Mouse (Mus musculus) forebrain, embryonic 10.5 days (tissue): ENCODE data around the gene Crip3. TPM values are rescaled to one million over a fixed set of nuclear protein-coding genes. Genes with fewer than 3 reads are reported as not detected.

ENCODE experiments used
- DNase-seq: peaks from one replicate; pipeline ENCODE4 v3.0.0-alpha.2; 2017; ENCODE audit warnings: low spot score; ENCODE audit errors: extremely low spot score
- H3K27ac ChIP-seq: fragments of 300-500 bp; sonication (generic); 2 replicates; pipeline ENCODE4 v1.5.1; 2016; ENCODE audit warnings: mild to moderate bottlenecking
- H3K27me3 ChIP-seq: fragments of 300-500 bp; sonication (generic); 2 replicates; pipeline ENCODE4 v1.6.1; 2016; ENCODE audit warnings: mild to moderate bottlenecking; ENCODE audit not compliant: poor library complexity, severe bottlenecking
- H3K36me3 ChIP-seq: fragments of 300-500 bp; sonication (generic); replicated peaks from 2 replicates; pipeline ENCODE4 v1.6.1; 2016; ENCODE audit warnings: mild to moderate bottlenecking, moderate library complexity
- H3K4me1 ChIP-seq: fragments of 300-500 bp; sonication (generic); 2 replicates; pipeline ENCODE4 v1.6.1; 2016
- H3K4me3 ChIP-seq: fragments of 300-500 bp; sonication (generic); 2 replicates; pipeline ENCODE4 v1.5.1; 2016; ENCODE audit warnings: mild to moderate bottlenecking, moderate library complexity
- H3K9me3 ChIP-seq: fragments of 300-500 bp; sonication (generic); 2 replicates; pipeline ENCODE4 v1.6.1; 2016; ENCODE audit warnings: mild to moderate bottlenecking, moderate library complexity
- WGBS: fragments of 180-500 bp; shearing (Covaris S2); methylation state at CpG from one replicate; pipeline ENCODE4 v1.1.7; 2016; 5-methylcytosine and 5-hydroxymethylcytosine counted together
- polyA plus RNA-seq: library from polyadenylated mRNA; unstranded; fragments of >200 nt; fragmentation: Nextera tagmentation; extraction: Ambion mirVana; gene quantifications from 2 replicates; pipeline ENCODE4 v1.2.1, GENCODE M21; 2016

The Crip3 gene
- polyA plus RNA-seq, 1 experiment from 2014 or later: 0.76 TPM

GRCm38 (mm10) chr17:46438298-46438873 is 9.7 kb downstream of the Crip3 start, which contains the start of gene Slc22a7:
TSS of gene Slc22a7 (minus strand) at chr17:46438457.
- Histone ChIP-seq H3K4me1 (peaks cover 33% of the 10 kb centered on the region), H3K4me3 (no peak within 1 kb of the TSS), H3K36me3 (no peaks in the 10 kb centered on the region), H3K27me3 (peaks cover 78% of the 10 kb centered on the region), H3K9me3 (no peaks in the 10 kb centered on the region), H3K27ac (no peak within 1 kb of the TSS)
- no peak for DNase-seq
- 77% methylated on average over 4 of the region's 4 CpGs for WGBS

GRCm38 (mm10) chr17:46439176-46439575 is 10.4 kb downstream of the Crip3 start:
- no peaks in the 10 kb centered on the region for H3K9me3 ChIP-seq
- H3K27ac ChIP-seq: no peak overlapping the region
- 94% methylated on average over 10 of the region's 10 CpGs for WGBS
- H3K27me3 ChIP-seq: peaks cover 78% of the 10 kb centered on the region
- H3K4me3 ChIP-seq: no peak overlapping the region
- peaks cover 26% of the 10 kb centered on the region for H3K4me1 ChIP-seq
- H3K36me3 ChIP-seq: no peaks in the 10 kb centered on the region
- no peak for DNase-seq

- no peaks in the 10 kb centered on the region for H3K9me3 ChIP-seq
- H3K4me1 ChIP-seq: peaks cover 38% of the 10 kb centered on the region
- peak overlapping the region; percentile 52 for H3K4me3 ChIP-seq
- H3K27me3 ChIP-seq: peaks cover 78% of the 10 kb centered on the region
- under 1% methylated on average over 46 of the region's 50 CpGs for WGBS
- no peak for DNase-seq
- H3K36me3 ChIP-seq: no peaks in the 10 kb centered on the region
- peak overlapping the region; percentile 74 for H3K27ac ChIP-seq
Observed at GRCm38 (mm10) chr17:46444839-46445579, 16.3 kb downstream of the Crip3 start.

- H3K9me3 ChIP-seq: no peaks in the 10 kb centered on the region
- H3K27ac ChIP-seq: no peak overlapping the region
- H3K36me3 ChIP-seq: no peaks in the 10 kb centered on the region
- no peak overlapping the region for H3K4me3 ChIP-seq
- no peak for DNase-seq
- 91% methylated on average over 16 of the region's 16 CpGs for WGBS
- H3K4me1 ChIP-seq: peaks cover 38% of the 10 kb centered on the region
- H3K27me3 ChIP-seq: peaks cover 71% of the 10 kb centered on the region
Observed at GRCm38 (mm10) chr17:46446264-46446663, 17.5 kb downstream of the Crip3 start.

- H3K27me3 ChIP-seq: peaks cover 67% of the 10 kb centered on the region
- H3K9me3 ChIP-seq: no peaks in the 10 kb centered on the region
- no peak overlapping the region for H3K4me3 ChIP-seq
- DNase-seq: no peak
- H3K27ac ChIP-seq: no peak overlapping the region
- WGBS: 36% methylated on average over 5 of the region's 5 CpGs
- H3K4me1 ChIP-seq: peaks cover 48% of the 10 kb centered on the region
- H3K36me3 ChIP-seq: 0 out of 2 replicates have a peak, but pooled peaks cover 2% of the 10 kb centered on the region
Observed at GRCm38 (mm10) chr17:46452683-46453082, 24.0 kb downstream of the Crip3 start.

- H3K36me3 ChIP-seq: 0 out of 2 replicates have a peak, but pooled peaks cover 2% of the 10 kb centered on the region
- H3K27ac ChIP-seq: no peak overlapping the region
- peaks cover 49% of the 10 kb centered on the region for H3K4me1 ChIP-seq
- WGBS: 5% methylated on average over 13 of the region's 13 CpGs
- H3K27me3 ChIP-seq: peaks cover 68% of the 10 kb centered on the region
- DNase-seq: no peak
- H3K9me3 ChIP-seq: no peaks in the 10 kb centered on the region
- peak overlapping the region; percentile 61; the same call in 1 of the 2 replicates for H3K4me3 ChIP-seq
Observed at GRCm38 (mm10) chr17:46453302-46453948, 24.7 kb downstream of the Crip3 start.

GRCm38 (mm10) chr17:46453970-46454411 is 25.3 kb downstream of the Crip3 start:
- no peak for DNase-seq
- 2% methylated on average over 26 of the region's 26 CpGs for WGBS
- 0 out of 2 replicates have a peak overlapping the region, but pooled peaks have one; percentile 79 for H3K27ac ChIP-seq
- peak overlapping the region; percentile 61 for H3K4me3 ChIP-seq
- peaks cover 52% of the 10 kb centered on the region for H3K4me1 ChIP-seq
- H3K9me3 ChIP-seq: no peaks in the 10 kb centered on the region
- H3K36me3 ChIP-seq: 0 out of 2 replicates have a peak, but pooled peaks cover 2% of the 10 kb centered on the region
- H3K27me3 ChIP-seq: peaks cover 73% of the 10 kb centered on the region

GRCm38 (mm10) chr17:46454539-46454938 is 25.8 kb downstream of the Crip3 start:
- Histone ChIP-seq H3K36me3 (0 out of 2 replicates have a peak, but pooled peaks cover 2% of the 10 kb centered on the region), H3K4me1 (peaks cover 52% of the 10 kb centered on the region), H3K4me3 (peak overlapping the region; percentile 61), H3K27me3 (peaks cover 79% of the 10 kb centered on the region), H3K9me3 (no peaks in the 10 kb centered on the region), H3K27ac (peak overlapping the region; percentile 79)
- WGBS: 2% methylated on average over 9 of the region's 9 CpGs
- no peak for DNase-seq

- Histone ChIP-seq H3K36me3 (peaks cover 7% of the 10 kb centered on the region), H3K4me1 (peaks cover 52% of the 10 kb centered on the region), H3K9me3 (no peaks in the 10 kb centered on the region), H3K27me3 (peaks cover 85% of the 10 kb centered on the region), H3K27ac (peak overlapping the region; percentile 79), H3K4me3 (peak overlapping the region; percentile 61)
- peak; percentile 52 for DNase-seq
- 1% methylated on average over 33 of the region's 33 CpGs for WGBS
Observed at GRCm38 (mm10) chr17:46455110-46455691, 26.5 kb downstream of the Crip3 start.

GRCm38 (mm10) chr17:46457791-46458190 is 29.1 kb downstream of the Crip3 start:
- Histone ChIP-seq H3K27ac (no peak overlapping the region), H3K36me3 (peaks cover 10% of the 10 kb centered on the region), H3K27me3 (peaks cover 98% of the 10 kb centered on the region), H3K9me3 (no peaks in the 10 kb centered on the region), H3K4me3 (no peak overlapping the region), H3K4me1 (peaks cover 58% of the 10 kb centered on the region)
- DNase-seq: no peak
- 15% methylated on average over 10 of the region's 10 CpGs for WGBS

GRCm38 (mm10) chr17:46458439-46458838 is 29.7 kb downstream of the Crip3 start:
- Histone ChIP-seq H3K36me3 (peaks cover 10% of the 10 kb centered on the region), H3K9me3 (no peaks in the 10 kb centered on the region), H3K4me1 (peaks cover 51% of the 10 kb centered on the region), H3K27ac (no peak overlapping the region), H3K4me3 (no peak overlapping the region), H3K27me3 (peaks cover 91% of the 10 kb centered on the region)
- DNase-seq: no peak
- 41% methylated on average over 3 of the region's 3 CpGs for WGBS

- no peak for DNase-seq
- Histone ChIP-seq H3K4me3 (peak overlapping the region; percentile 43), H3K9me3 (no peaks in the 10 kb centered on the region), H3K36me3 (peaks cover 10% of the 10 kb centered on the region), H3K27ac (no peak overlapping the region), H3K4me1 (peaks cover 29% of the 10 kb centered on the region), H3K27me3 (peaks cover 69% of the 10 kb centered on the region)
- 2% methylated on average over 32 of the region's 32 CpGs for WGBS
Observed at GRCm38 (mm10) chr17:46460673-46461072, 31.9 kb downstream of the Crip3 start.
